Mouse (Mus musculus) ES-E14 (cell line): ENCODE data around the gene Col9a3. TPM values are rescaled to one million over a fixed set of nuclear protein-coding genes. Genes with fewer than 3 reads are reported as not detected.
A peak's percentile ranks its signal among the peaks of the same experiment; 100 is the strongest.

Experiments
- DNase-seq: peaks from one replicate; pipeline ENCODE4 v3.0.0-alpha.2; 2013; ENCODE audit warnings: low read depth, low spot score
- H3K27ac ChIP-seq: 2 replicates; pipeline ENCODE4 v1.5.1; 2012; ENCODE audit warnings: low read depth, mild to moderate bottlenecking, low read length, moderate library complexity, mixed read lengths; ENCODE audit not compliant: poor library complexity, insufficient read depth, severe bottlenecking
- H3K36me3 ChIP-seq: 2 replicates; pipeline ENCODE4 v1.6.1; 2012; ENCODE audit warnings: mild to moderate bottlenecking, low read length, moderate library complexity, mixed read lengths; ENCODE audit not compliant: control insufficient read depth, poor library complexity, insufficient read depth, severe bottlenecking
- H3K4me1 ChIP-seq, 2 experiments: fragments of 150-350 bp in 1 of 2; sonication (generic) in 1 of 2; 2 replicates each; pipeline ENCODE4 v1.6.1; 2012; ENCODE audit warnings: low read length in 2 of 2, mild to moderate bottlenecking in 1 of 2, mixed read lengths in 1 of 2; ENCODE audit not compliant: control insufficient read depth in 2 of 2, insufficient read depth in 2 of 2, poor library complexity in 1 of 2
- H3K4me3 ChIP-seq, 2 experiments: fragments of 150-350 bp in 1 of 2; sonication (generic) in 1 of 2; 2 replicates each; pipeline ENCODE4 v1.5.1; 2012; ENCODE audit warnings: low read length in 2 of 2, low read depth in 1 of 2, mild to moderate bottlenecking in 1 of 2, mixed read lengths in 1 of 2; ENCODE audit not compliant: insufficient read depth in 1 of 2, poor library complexity in 1 of 2, severe bottlenecking in 1 of 2
- H3K9ac ChIP-seq: 2 replicates; pipeline ENCODE4 v1.6.1; 2012; ENCODE audit warnings: low read depth, mild to moderate bottlenecking, low read length, mixed read lengths; ENCODE audit not compliant: poor library complexity, insufficient read depth, severe bottlenecking
- H3K9me3 ChIP-seq: fragments of 150-350 bp; sonication (generic); 2 replicates; pipeline ENCODE4 v1.6.1; 2012; ENCODE audit warnings: low read depth, mild to moderate bottlenecking, low read length; ENCODE audit not compliant: control insufficient read depth, insufficient read depth
- CHD2 ChIP-seq: IDR thresholded peaks from 2 replicates; pipeline ENCODE4 v1.6.1; 2014; ENCODE audit warnings: mild to moderate bottlenecking, low read depth, low read length, inconsistent platforms
- HCFC1 ChIP-seq: IDR thresholded peaks from 2 replicates; pipeline ENCODE4 v1.6.1; 2012; ENCODE audit warnings: low read length, inconsistent platforms, borderline replicate concordance; ENCODE audit not compliant: insufficient read depth
- MAFK ChIP-seq: IDR thresholded peaks from 2 replicates; pipeline ENCODE4 v1.6.1; 2014; ENCODE audit warnings: mild to moderate bottlenecking, low read depth, low read length, inconsistent platforms; ENCODE audit not compliant: insufficient read depth
- ZC3H11A ChIP-seq: IDR thresholded peaks from 2 replicates; pipeline ENCODE4 v1.6.1; 2012; ENCODE audit warnings: low read depth, mild to moderate bottlenecking, inconsistent platforms, low read length, borderline replicate concordance
- ZNF384 ChIP-seq: IDR thresholded peaks from 2 replicates; pipeline ENCODE4 v1.6.1; 2012; ENCODE audit warnings: low read depth, low read length, inconsistent platforms
- in situ Hi-C, 2 experiments: fragments of 600-800 bp; cut with MboI; formaldehyde crosslinking; loops; one replicate each; pipeline ENCODE4 v1.15.1; 2025; ENCODE audit warnings: low sequenced_read_pairs in 2 of 2, inconsistent platforms in 1 of 2; ENCODE audit not compliant: unreplicated experiment in 2 of 2
- total RNA-seq: library from RNA; depleted of rRNA; stranded (reverse); fragments of 300-350 nt; gene quantifications from 2 replicates; pipeline ENCODE4 v1.2.3, GENCODE M21; 2012

Col9a3 gene
- total RNA-seq, 1 experiment, result 5.4 TPM

- peak overlapping the region; percentile 73 to 91 for H3K4me3 ChIP-seq
- H3K4me1 ChIP-seq, result peaks cover 2% of the 10 kb centered on the region in 2 experiments; a peak in 3 of 4 replicates
- H3K27ac ChIP-seq, result peak overlapping the region; percentile 56
- TF ChIP-seq MAFK (no peak), CHD2 (no peak)
- H3K36me3 ChIP-seq, result peaks cover 9% of the 10 kb centered on the region; the same call in 1 of the 2 replicates
- DNase-seq, result no peak
- no peaks in the 10 kb centered on the region for H3K9me3 ChIP-seq
- peak overlapping the region; percentile 89 for H3K9ac ChIP-seq
- in situ Hi-C loops, result no loop called here
These were observed 44.3 kb downstream of the Col9a3 start for GRCm38 (mm10) chr2:180641576-180642554.

GRCm38 (mm10) chr2:180642555-180643260 lies 45.1 kb downstream of the Col9a3 start, which contains the start of gene Tcfl5:
Gene Tcfl5, minus strand, starts transcription at chr2:180642708.
- Histone ChIP-seq H3K36me3 (peaks cover 9% of the 10 kb centered on the region; the same call in 1 of the 2 replicates), H3K4me1 (peaks cover 2% of the 10 kb centered on the region in 2 experiments; a peak in 3 of 4 replicates), H3K9ac (peak within 1 kb of the TSS; percentile 89), H3K27ac (peak within 1 kb of the TSS; percentile 56), H3K4me3 (peak within 1 kb of the TSS; percentile 73 to 91), H3K9me3 (no peaks in the 10 kb centered on the region)
- DNase-seq, result no peak
- in situ Hi-C loops, result no loop called here
- TF ChIP-seq ZC3H11A, result no peak
- TF ChIP-seq CHD2, result no peak
- TF ChIP-seq MAFK, result no peak
- TF ChIP-seq ZNF384, result no peak
- TF ChIP-seq HCFC1, result no peak

- 0 out of 2 replicates have a peak, but pooled peaks cover 2% of the 10 kb centered on the region for H3K36me3 ChIP-seq
- H3K27ac ChIP-seq, result no peak overlapping the region
- TF ChIP-seq ZC3H11A (no peak), CHD2 (no peak), HCFC1 (no peak), ZNF384 (no peak)
- no peak overlapping the region for H3K4me3 ChIP-seq
- H3K9ac ChIP-seq, result no peak overlapping the region
- H3K9me3 ChIP-seq, result no peaks in the 10 kb centered on the region
- peaks cover 2% of the 10 kb centered on the region in 2 experiments; a peak in 3 of 4 replicates for H3K4me1 ChIP-seq
- no peak for DNase-seq
- in situ Hi-C loops, result no loop called here
These were observed 46.0 kb downstream of the Col9a3 start for GRCm38 (mm10) chr2:180643626-180644025.

GRCm38 (mm10) chr2:180646841-180647240 lies 49.3 kb downstream of the Col9a3 start:
- no peaks in the 10 kb centered on the region for H3K4me1 ChIP-seq
- no peak overlapping the region for H3K4me3 ChIP-seq
- TF ChIP-seq HCFC1 (no peak), ZC3H11A (no peak), CHD2 (no peak)
- H3K9me3 ChIP-seq, result no peaks in the 10 kb centered on the region
- H3K27ac ChIP-seq, result no peak overlapping the region
- no peaks in the 10 kb centered on the region for H3K36me3 ChIP-seq
- no peak for DNase-seq
- no peak overlapping the region for H3K9ac ChIP-seq
- in situ Hi-C loops, result no loop called here
